Mouse (Mus musculus): Measurements from ENCODE around the gene Rgs4. TPM values are rescaled to one million over a fixed set of nuclear protein-coding genes. Genes with fewer than 3 reads are reported as not detected.

Gene Rgs4
- total RNA-seq (2021): 36.8 and 37.3 TPM in 2 replicates
- long read RNA-seq, experiment 1, transcript Rgs4-201 (5 exons, 2,941 nt): major isoform, 26 of 32 reads
- long read RNA-seq, experiment 1, partial matches to known transcripts: 0 of 32 reads
- long read RNA-seq, experiment 1, other reads (novel, unspliced or antisense): 6 of 32 reads
- long read RNA-seq, experiment 2, transcript Rgs4-201 (5 exons, 2,941 nt): major isoform, 15 of 18 reads
- long read RNA-seq, experiment 2, partial matches to known transcripts: 1 of 18 reads
- long read RNA-seq, experiment 2, other reads (novel, unspliced or antisense): 2 of 18 reads

DNA sequence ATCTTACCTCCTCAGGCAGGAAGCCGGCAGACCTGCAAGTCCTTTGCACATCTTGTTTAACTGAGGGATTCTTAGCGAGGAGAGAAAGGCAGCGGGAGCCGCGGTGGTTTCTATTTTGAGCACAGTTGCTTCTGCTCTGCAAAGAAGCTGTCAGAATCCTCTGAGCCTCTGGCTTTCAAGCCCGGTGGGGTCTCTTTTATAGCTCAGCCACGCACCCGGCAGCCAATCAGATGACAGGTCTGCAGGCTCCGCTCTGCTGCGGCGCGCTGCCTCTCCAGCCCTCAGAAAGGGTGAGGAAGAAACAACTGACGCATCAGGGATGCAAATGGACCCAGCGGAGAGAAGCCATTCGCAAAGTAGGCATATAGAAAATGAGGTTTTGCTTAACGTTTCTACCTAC is at the start of gene Rgs4:
TSS of gene Rgs4 (minus strand) at position 170 of the 400 bp plus-strand sequence.
- peak; percentile 85 for DNase-seq

DNA sequence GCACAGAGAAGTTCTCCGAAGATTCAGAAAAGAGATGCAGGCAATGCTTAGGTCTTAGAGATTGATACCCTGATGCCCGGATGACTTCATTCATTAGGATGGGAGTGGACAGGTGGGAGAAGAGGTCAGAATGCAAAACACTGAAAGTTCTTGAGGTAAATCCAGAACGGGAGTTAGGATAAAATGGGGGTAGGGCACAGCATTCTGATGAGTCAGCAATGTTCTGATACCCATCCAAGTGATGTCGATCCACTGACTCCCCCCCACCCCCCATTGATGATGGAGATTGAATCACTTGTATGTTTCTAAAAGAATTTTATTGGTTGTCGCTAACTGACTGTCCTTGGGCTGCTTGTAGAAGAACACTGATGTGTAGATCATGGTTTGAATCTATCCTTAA is 45.0 kb upstream of the Rgs4 start:
- DNase-seq: no peak

DNA sequence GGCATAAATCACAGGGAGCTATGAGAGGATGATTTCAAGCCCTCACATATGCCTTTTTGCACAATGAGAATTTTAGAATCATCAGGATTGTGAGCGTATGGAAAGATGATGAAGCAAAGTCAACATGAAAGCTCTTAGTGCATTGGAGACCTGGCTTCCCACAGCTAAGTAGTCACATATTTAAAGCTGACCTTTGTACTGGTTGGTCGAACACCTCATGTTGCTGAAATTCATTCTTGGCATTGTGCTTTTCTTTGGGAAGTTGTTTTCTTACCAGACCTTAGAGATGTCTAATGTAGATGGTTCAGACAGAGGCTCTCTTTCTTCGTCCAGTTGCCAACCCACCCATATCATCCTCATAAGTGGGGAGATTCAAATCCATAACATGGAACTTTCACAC is 38.5 kb upstream of the Rgs4 start:
- DNase-seq: no peak

DNA sequence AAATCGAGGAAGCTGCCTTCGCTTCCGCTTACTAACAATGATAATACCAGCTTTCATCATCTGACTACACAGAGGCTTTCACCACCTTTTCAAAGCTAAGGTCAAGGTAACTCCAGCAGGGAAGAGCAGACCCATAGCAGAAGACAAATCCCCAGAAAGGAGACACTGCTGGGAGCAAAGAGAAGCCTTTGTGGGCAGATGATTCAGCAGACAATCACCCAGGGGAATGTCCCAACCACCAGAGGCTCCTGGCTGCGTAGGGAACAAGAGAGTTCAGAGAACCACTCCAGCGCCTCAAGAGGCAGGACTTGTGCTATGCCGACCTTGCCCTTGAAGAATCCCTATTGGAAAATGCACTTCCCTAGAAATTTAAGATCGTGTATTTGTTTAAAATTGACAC is 29.1 kb upstream of the Rgs4 start:
- DNase-seq: peak; percentile 46

DNA sequence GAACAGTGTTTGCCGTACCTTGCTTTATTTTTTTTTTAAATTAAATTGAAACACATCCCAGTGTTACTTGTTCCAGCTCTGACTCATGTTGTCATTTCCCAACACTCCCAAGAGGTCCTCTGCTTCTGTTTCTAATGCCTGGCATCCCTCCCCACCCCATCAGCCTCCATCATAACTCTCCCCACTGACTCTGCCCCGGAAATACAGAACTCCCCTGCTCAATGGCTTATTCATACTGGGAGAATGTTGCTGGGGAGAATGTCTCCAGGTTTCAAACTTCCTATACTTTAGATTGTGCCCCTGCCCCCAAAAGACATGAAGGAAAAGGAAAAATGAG is 17.1 kb upstream of the Rgs4 start:
- no peak for DNase-seq

DNA sequence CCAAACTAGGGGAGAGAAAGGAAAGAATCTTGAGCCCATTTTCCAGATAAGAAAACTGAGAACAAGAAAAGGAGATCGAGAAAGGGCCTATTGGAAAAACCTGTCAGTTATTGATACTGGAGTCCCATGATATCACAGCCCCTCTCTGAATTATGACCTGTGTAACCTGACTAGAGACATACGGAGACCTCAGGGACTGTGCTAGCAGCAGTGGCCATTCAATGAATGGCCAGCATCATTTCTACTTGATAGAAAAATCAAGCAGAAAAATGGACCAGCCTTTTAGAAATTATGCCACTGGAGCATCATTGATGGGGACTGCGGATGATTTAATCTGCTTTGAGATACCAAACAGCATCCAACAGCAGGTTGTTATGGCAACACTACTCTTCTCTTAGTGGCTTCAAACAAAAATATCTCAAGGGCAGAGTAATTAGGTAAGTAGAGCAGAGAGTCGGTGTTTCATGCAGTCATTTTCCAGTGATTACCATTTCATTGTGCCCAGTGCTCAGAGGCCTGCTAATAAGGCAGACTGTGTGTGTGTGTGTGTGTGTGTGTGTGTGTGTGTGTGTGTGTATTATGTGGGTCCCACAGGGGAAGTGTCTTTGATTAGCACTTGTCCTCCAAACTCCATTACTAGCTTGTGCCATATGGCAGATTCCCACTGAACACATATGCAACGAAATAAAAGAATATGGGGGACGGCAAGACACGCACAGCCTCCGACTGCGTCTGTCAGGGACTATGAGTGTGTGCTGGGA is 16.6 kb upstream of the Rgs4 start:
- no peak for DNase-seq

DNA sequence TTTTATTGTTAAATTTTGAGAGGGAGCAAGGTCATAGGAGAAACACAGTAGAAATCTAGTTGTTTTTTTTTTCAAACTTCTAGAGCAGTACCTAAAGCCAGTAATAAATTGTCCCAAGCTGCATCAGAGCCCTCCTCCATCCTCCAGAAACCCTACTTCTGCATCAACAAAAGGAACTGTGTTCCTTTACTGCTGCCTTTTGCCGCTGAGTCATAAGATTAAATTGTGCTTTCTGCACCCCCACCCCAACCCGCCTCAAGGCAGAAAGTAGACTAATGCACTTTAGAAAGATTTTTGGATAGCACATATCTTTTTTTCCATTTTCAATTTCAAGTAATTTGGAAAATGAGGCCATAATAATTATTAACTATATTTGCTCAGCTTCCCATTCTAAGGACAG is 15.1 kb upstream of the Rgs4 start:
- no peak for DNase-seq

DNA sequence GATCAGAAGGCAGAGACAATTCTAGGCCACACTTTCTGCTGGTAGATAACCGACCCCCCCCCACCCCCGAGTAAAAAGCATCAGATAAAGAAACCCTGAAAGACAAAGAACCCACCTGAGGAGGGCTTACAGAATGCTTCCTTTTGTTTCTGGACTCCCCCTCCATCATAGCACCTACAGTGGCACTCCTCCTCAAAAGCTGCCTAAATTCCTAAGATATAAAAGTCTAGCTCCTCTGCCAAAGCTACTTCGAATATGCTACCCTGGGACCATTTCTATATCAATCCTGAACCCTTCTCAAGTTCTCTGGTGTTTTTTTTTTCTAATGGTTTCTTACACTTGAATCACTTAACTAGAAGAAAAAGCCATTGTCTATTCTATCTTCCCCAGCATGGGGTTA is 9.1 kb upstream of the Rgs4 start:
- DNase-seq: no peak

DNA sequence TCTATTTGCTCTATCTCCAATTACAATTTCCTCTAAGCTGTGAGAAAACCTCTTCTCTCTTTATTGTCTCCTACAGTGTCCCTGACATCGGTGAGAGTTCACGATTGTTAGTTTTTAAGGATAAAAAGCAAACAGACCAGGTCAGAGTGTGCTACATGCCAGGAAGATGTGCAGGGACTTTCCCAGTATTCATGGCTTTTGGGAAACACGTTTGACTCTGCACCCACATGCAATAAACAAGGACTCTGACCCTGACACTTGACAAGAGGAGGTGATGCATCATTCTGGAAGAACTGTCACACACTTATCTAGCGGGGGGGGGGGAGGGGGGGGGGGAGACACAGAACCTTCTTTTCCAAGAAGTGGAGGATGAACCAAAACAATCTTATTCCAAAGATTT is 5.0 kb upstream of the Rgs4 start:
- peak; percentile 17 for DNase-seq

DNA sequence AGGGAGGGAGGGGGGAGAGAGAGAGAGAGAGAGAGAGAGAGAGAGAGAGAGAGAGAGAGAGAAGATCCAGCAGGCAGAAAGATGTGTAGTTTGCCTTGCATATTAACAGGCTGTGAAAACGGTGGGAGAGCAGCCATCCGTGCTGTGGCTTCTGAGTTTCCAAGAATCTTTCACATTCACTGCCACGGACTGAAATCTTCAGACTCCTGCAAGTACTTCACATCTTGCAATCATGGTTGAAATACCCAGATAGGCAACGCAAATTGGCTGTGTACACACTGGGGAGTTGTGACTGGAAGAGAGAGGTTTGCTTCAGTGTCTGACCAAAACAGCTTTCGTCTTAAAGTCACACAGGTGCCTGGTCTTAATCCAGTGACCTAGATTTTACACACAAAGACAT is 997 bp upstream of the Rgs4 start:
- DNase-seq: no peak

DNA sequence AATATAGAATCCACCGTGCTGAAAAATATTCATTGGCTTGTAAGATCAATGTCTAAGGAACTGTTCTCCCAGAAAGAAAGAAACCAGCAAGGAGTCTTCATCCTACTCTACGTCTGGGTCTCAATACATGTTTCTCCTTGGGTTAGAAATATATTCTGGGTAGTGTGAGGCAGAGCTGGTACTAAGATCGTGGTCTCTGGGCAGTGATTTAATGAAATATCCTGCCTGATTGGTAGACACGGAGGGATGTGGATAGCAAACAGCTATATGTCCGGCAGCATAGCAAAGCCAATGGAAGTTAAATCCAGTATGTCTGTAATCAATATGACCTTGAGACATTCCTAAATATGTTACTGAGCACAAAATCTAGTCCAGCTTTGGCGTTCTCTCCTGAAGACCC is 460 bp upstream of the Rgs4 start:
- DNase-seq: no peak

DNA sequence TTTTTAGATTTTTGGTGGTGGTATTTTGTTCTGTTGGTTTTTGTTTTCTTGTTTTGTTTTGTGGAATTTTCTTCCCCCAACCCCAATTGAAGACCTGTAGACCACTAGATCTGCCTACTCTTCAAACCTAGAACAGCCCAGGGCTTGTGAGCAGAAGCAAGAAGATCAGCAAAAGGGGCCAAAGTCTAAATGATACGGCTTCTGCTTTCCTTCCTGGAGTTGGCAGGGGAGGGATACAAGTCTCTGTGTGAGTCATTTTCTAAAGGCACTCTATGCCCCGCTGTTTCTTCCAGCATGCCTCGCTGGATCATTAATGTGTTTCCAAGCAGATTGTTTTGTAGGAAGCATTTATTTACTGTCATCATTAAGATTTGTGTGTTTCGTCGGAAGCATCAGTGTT is 6.3 kb downstream of the Rgs4 start:
- no peak for DNase-seq

DNA sequence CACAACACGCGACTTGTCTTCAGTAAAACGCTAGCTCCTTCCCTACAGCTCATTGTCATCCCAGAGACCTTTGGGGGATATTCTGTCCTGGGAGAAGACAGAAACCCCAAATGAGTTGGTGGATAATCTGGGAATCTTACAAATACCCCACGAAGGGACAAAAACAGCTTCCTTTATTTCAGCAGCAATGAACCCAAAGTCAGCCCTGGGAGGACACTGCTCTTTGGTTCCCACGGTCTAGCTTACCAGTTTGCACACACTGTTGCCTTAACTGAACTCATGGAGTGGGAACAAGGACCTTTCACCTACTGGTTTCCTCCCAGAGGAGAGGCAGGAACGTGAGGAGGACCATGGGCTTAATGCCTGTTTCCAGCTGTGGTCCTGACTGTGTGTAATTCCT is 10.2 kb downstream of the Rgs4 start:
- DNase-seq: no peak

DNA sequence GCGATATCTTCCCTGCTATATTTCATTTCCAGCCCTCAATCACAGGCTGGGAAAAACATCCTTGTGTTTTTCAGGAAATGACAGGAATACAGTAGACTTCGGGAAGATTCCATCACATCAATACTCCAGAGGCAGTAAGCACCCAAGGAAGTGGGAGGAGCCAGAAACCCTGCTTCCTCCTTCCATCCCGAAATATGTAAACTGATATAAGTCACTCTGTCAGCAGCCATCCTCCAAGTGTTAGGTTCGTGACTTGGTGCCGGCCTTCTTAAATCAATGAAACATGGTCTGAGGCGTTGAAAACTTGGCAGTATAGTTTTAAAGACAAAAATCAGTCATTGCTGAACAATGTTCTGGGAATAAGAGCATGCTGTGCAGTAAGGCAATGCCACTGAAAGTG is 11.3 kb downstream of the Rgs4 start:
- DNase-seq: no peak

DNA sequence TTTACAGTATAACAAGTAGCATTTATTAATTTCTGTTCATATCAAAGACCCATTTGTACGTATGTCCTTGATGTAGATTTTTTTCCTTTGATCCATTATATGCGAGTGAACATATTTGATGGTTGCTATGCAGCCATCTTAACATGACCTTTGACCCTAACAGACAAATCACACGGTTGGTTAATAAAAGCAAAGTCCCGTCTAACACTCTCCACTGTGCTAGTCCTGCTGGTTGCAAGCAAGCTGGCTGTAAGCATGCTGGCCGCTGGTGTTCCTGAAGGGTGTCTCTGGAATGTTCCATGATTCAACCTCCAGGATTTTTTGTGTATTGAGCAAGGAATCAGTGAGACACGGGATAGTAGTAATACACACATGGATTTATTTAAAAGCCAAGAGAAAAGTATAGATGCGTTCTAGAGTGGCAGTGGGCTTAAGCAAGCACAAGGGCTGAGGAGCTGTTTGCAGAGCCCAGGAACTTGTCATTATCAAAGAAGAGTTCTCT is 16.8 kb downstream of the Rgs4 start:
- no peak for DNase-seq

DNA sequence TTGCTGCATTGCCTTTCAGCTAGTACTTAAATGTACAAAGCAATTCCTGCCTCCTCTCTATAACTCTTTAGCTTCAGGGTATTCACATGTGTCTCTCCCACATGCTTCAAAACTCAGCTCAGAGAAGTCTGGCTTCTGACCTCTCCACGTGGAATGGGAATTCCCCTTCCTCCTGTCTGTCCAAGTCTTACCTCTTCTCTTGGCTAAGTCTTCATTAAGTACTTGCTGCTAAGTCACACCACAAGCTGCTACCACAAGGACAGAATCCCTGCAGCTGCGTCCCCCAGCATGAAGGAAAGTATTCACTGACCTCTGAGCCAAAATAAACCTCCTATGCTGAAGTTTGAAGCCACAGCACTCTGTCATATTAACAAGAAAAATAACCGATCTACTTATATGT is 21.1 kb downstream of the Rgs4 start:
- no peak for DNase-seq

DNA sequence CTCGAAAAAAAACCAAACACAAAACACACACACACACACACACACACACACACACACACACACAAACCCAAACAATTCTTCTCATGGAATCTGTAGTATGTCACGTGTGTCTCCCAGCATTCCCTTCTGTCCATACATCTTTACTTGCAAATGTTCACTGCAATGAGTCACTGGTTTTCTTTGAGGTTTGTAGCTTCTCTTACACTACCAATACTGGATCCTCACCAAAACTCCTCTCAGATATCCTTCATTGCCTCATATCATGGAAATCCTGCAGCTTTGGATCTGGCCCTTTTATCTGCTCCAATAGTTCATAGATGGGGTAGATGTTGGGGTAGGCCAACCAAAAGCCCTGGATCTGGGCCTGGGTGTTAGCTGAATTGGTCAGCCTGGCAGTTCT is 25.6 kb downstream of the Rgs4 start:
- DNase-seq: no peak

DNA sequence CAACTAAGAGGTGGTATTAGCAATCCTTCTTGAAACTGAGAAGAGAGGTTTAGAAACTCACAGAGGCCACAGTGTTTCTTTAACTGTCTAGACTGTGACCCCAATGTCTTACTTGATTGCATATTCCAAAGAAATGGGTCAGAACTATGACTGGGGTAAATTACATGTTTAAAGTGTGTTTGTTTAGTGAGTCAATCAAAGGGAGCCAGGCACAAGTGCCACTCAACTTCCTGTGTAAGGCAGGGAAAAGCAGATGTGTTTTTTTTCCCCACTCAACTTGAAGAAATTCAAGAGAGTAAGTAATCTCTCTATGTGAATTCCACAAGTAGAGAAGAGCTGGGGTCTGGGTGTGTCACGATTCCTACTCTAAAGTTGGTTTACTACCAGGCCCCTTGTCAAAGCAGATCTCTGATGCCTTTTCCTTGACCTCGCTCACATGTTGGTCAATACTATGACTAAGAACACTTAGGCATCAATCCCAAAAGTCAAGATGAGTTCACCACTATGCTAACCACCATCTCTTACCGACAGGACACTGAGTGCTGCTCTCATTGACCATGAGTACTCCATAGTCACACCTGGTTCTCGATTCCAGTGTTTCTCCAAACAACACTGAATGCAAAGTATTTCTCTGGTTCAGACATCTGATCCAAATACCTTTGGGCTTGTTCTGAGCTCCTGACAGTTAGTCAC is 42.9 kb downstream of the Rgs4 start:
- DNase-seq: no peak

DNA sequence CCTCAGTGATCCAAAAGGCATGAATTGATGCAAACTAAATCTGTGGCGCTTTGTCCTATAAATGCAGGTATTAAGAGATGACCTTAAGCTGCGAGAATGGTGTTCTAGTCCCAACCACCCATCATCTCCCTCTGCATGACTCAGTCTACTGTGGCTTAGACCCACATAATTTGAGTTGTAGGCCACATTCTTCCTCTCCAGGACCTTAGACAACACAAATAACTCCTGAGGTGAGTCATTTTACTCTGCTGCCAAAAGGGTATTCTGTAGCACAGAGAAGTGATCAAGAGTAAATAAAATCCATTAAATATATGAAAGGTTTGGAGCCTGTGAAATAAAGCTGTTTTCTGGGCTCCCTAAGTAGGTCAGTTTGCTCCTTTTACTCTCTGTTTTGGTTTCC is 48.3 kb downstream of the Rgs4 start:
- no peak for DNase-seq

DNA sequence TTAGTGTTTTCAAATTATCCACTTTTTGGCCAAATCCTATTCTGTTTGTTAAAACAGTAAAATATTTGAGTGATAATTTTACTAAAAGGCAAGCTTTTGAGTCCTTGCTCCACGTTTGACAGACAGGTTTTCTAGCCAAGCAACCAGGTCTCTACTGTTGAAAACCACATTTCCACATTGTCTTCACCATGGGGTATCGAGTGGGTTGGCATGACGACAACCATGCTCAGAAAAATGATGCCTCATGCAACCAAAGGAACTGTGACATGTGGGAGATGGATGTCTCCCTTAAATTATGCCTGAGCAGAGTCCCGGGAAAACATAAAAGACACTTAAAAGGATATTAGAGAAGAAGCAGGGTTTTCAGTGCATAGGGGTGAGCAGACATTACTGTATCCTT is 50.2 kb downstream of the Rgs4 start:
- DNase-seq: no peak

DNA sequence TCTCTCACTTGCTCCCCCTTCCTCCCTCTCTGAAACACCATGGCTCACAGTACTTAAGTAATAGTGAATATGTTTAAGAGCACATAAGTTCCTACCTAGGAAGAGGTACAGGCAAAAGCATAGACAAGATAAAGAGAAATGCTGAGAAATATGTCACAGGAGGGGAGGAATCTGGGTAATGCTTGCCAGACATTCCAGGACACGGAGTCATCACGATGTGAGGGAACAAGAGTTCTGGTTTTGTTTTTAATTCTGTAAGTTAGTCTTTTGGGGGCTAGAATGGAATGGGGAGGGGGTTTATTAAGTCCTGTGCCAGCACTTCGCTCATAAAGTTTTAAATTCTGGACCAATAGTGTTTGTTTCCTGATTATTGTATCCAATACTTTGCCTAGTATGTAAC is 52.1 kb downstream of the Rgs4 start:
- DNase-seq: no peak

DNA sequence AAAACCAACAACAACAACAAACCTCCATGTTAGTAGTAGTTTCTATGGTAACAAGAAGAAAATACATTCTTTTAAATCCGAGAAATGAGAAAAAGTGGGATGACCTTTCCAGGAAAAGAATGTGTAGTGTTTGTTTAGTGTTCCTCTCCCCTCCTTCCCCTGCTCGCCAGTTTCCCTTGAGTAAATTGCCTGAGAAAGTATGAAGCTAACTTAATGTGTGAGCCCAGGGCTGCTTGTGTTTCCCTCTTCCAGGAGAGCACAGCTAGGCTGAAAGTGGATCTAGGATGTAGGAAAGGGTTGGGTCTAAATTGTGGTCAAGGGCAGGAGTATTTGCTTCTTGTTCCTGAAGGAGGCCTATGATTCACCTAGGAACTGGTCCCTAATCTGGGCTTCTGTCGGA is 53.9 kb downstream of the Rgs4 start:
- no peak for DNase-seq

DNA sequence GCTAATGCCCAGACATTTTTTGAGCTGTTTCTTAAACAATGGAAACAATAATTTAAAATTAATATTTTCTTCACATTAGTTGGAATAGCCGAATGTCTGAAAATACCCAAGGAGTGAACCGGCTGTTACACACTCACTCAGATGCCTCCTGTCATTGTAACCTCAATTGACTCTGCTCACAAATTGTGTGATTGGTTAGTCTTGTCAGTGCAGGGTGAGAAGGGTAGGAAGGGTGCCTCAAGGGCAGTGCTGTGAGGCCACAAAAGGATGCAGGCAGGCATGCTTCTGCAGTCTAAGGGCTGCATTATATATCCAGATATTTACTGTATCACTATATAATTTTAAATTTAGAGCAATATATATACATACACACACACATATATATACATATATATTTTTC is 54.4 kb downstream of the Rgs4 start:
- no peak for DNase-seq

Measured in adrenal gland, postnatal 14 days (tissue).